Mouse (Mus musculus): ENCODE data around the gene Fam76b.
"Not testable (repeated sequence)": the region's sequence is repeated elsewhere in the genome, so short reads cannot be mapped to it uniquely, and the experiment has no call there.

Fam76b gene

DNA sequence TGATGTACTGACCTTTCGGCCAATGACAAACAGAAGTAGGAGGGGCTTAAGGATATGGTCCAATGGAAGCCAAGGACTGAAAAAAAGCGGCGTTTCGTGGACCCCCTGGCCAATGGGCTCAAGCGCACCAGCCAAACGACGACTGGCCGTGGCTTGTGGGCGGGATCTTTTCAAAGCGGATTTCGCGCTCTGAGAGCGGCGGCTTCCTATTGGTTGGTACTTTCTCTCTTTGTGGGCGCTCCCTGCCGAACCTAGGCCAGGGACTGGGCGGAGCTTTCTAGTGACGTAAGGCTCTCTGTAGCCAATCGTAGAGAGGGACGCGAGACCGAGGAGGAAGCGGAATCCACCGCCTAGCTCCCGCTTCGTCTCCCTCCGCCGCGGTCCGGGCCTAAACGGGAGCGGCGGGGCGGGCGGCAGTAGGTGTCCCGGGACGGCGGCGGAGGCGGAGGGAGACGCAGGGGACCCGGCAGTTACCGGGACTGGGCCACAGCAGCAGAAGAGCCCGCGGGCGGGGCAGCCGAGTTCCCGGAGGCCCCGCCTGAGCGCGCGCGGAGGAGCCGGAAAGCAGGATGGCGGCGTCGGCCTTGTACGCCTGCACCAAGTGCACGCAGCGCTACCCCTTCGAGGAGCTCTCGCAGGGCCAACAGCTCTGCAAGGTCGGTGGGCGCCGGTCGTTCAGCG, at the start of gene Fam76b:
Fam76b (plus strand) TSS at position 311 of the 681 bp plus-strand sequence.
- peak; percentile 100 for DNase-seq

GRCm38 (mm10) chr9:13781985-13782384, 45.5 kb upstream of the Fam76b start:
- DNase-seq, result no peak

GRCm38 (mm10) chr9:13790864-13791263, 36.7 kb upstream of the Fam76b start:
- DNase-seq, result not testable (repeated sequence)

DNA sequence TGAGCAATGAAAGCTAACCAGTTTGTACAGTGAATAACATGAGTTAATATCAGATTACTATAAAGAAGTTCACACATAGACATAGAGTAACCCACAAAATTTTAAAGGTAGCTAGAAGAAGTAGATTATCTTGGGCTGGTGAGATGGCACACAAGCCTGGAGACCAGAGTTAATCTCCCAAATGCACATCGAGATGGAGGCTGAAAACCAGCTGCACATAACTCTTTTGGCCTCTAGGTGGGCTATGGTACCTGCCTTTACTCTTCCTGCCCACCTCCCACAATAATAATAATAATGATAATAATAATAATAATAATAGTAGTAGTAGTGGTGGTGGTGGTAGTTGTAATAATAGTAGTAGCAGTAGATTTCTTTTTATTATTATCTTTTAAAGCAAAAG, 33.2 kb upstream of the Fam76b start:
- DNase-seq, result no peak

DNA sequence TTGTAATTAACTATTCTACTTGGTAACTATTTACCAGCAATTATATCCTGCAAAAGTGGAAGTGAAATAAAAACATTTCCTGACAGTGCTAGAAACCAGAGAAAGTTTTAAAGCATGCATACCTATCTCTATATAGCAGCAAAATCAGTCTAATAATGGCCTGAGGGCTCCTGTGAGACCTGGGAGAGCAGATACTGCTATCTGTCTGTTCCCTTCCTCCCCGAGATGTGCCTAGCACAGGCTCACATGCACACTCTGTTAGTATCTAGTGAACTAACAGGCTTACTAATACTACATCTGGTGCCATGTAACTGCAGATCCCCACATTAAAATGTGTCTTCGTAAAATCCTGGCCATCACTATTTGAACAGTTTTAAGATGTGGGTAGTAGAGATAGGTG, 32.8 kb upstream of the Fam76b start:
- DNase-seq, result no peak

- DNase-seq, result no peak
These were observed 23.0 kb upstream of the Fam76b start for GRCm38 (mm10) chr9:13804480-13804879.

DNA sequence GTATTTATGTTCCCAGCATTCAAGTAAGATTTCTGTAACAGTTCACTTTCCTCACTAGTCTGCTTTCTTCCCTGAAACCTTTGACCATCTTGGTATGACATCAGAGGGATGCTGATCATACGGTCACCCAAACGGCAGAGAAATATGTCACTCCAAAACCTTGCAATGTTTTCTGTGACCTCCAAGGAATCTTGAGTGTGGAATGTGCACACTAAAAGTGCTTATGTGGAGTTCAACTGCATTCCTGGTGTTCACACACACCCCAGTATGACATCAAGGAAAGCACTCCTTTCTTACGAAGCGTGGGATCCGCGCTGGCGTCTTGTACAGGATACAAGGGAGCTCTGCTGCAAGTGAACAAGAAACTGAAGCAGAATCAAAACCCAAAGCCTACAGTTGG, 20.7 kb upstream of the Fam76b start:
- no peak for DNase-seq

DNA sequence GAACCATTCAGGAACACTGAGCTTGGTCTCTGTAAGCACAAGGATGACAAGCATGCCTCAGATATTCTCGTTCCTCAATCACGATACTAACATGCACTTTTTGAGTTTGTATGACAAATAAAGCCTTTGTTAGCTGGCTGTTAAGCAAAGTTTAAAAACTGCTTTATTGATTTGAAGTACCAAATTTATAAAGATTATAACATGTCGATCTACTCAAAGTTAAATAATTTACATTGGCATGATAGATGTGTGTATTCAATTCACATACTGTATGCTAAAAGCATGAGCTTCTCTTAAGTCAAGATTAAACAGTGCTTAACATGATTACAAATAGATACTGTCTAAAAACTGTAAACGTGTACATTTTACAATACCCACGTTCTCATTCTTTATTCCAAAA, 19.9 kb upstream of the Fam76b start:
- no peak for DNase-seq

- DNase-seq, result no peak
These were observed 17.6 kb upstream of the Fam76b start for GRCm38 (mm10) chr9:13809937-13810336.

DNA sequence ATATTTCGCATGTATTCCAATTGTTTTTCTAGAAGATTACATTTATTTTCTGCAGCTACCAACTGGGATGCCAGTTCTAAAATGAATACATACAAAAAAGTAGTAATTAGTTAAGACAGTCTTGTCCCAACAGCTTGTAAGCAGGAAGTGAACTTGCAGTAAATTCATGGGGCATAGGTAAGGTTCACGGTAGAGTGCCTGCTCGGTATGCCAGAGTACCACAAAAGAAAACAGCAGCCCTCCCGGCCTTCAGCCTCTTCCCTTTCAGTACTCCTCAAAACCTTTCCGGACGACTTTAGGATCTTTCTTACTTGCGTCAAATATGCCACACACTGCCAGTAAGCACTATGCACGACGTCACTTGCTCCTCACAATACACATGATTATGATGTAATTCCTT, 9.1 kb upstream of the Fam76b start:
- peak; percentile 25 for DNase-seq

GRCm38 (mm10) chr9:13820774-13821173, 6.7 kb upstream of the Fam76b start:
- DNase-seq, result no peak

DNA sequence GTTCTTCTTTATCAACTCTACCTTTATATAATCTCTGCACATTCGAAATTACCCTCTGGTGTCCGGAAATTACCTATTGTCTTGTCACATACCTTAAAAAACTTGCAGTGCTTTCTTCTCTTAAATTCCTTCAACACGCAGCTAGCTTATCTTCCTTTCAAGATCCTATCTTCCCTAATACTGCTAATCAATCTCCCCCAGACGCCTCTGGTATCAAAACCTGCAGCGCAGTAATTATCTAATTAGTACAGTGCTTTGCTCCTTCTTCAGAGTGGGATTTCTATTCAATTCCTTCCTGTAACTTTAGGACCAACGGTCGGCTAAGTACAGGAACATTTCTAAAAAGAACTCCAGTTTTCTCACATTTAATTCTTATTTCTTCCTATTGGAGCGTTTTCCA, 1.6 kb upstream of the Fam76b start:
- DNase-seq, result no peak

- DNase-seq, result peak; percentile 82
These were observed 1.1 kb upstream of the Fam76b start for GRCm38 (mm10) chr9:13826391-13826805.

DNA sequence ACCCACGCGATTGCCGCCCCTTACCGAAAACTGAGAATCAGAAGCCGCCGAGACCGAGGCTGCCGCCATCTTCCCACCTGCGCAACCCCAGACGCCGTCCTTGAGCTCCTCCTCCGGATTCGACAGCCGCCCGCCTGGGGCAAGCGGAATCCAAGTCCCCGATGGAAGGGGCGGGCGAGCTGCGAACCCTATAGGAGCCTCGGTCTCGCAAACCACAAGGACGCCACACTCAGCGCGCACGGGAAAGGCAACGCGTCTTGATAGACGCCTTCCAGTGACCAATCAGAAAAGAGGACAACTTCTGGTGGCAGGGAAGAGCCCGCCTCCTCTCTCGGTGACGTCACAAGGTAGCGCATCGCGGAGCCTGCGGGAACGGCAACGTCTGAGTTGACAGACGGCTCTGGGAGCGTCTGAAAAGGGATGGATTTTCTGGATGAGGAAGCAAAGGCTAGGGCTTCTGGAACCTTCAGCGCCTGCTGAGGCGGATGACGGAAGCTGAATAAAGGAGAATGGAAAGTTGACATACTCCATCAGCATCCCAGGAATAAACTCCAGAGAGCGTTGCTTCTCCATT, 597 bp upstream of the Fam76b start, which contains the start of gene Cep57:
Cep57 (minus strand) TSS at position 276 of the 574 bp plus-strand sequence.
- peak; percentile 97 for DNase-seq

DNA sequence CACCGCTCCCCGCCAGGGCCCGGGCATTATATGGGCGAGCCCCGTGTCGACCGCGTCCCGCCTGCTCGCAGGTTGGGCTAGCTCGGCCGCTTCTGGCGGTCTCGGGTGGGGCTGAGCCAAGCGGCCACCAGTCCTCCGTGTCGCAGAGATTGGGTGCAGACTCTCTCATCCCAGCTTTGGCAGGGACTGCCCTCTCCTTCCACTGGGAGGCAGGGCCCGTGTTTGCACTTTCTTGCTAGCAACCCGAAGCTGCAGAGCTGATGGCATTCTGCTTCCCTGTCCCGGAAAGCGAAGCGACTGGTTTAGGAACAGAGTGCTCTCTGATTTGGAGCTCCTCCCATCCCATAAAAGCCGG, 548 bp downstream of the Fam76b start:
- DNase-seq, result no peak

- no peak for DNase-seq
These were observed 7.7 kb downstream of the Fam76b start for GRCm38 (mm10) chr9:13835256-13835655.

- no peak for DNase-seq
These were observed 9.2 kb downstream of the Fam76b start for GRCm38 (mm10) chr9:13836726-13837125.

- no peak for DNase-seq
These were observed 20.1 kb downstream of the Fam76b start for GRCm38 (mm10) chr9:13847591-13847990.

DNA sequence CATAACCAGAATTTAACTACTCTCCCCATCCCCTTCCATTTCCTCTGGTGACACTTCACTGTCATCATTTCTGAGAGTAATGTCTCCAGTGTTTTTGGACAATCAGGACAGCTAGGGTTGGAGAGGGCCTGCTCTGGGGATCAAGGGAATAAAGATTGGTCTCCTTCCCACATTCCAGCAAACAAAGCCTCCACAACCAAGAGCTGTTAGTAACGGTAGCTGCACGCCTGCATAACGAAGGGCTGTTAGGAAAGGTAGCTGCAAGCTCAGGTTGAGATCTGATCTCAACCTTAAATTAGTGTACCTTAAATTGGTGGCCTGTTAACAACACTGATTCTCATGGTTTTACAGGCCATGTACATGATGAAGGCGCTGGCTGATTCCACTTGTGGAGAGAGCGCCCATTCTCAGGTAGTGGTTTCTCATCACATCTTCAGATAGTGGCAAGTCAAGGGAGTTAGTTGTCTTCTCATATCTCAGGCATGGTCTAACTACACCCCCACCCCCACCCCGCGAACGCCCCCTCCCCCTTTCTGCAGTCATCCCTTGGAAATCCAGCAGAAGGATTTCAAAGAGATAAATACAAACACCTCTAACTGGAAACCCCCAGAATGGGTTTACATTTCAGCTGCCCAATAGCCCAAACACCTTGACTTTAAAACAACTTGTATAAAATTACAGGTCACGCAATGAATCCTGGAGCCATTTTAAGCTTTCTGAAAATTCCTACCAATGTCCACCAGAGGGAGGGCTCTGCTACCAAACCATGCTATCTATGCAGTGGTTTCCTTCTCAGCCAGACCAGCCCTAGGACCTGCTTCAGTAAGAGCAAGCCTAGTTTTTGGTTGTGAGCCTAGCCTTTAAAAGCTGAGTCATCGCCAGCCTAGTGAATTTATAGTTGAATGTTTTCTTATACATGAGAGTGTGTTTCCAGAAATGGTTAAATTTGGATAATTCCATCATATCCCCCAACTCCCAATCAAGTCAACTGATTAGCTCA, 21.3 kb downstream of the Fam76b start:
- DNase-seq, result peak; percentile 46

DNA sequence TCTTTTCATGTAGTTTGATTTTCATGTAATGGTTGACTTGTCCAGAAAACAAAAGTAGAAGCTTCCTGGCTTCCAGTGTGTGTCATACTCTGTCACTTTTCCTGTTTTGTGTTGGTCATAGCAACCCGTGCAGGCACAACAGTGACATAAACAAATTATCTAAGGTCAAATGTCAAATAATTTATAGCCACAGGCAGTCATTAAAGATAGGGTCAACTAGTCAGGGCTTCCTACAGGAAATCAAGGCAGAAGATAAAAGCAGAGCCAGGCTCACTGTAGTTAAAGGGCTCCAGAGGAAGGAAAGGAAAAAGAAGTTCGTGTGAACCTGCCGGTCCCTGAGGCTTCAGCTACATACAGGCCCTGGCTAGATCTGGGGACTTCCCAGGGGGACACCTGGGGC, 26.4 kb downstream of the Fam76b start:
- peak; percentile 12 for DNase-seq

DNA sequence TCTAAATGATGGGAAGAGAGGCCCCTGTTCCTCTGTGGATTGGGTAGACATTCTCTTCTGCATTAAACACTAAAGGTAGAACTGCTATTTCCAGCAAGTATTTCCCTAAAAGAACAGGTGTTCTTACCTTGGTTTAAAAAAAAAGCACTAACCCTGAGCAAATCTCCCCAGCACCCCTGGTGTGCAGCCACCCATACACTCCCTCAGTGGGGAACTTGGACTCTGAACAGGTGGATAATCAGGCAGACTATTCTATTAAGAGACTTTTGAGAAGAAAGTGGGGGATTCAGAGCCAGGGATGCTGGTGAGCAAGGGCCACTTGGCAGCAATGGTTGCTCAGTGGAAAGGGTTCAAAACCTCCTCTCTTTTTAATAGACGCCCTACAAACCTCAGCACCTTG, 28.7 kb downstream of the Fam76b start:
- peak; percentile 8 for DNase-seq

- DNase-seq, result no peak
These were observed 29.3 kb downstream of the Fam76b start for GRCm38 (mm10) chr9:13856777-13857176.

DNA sequence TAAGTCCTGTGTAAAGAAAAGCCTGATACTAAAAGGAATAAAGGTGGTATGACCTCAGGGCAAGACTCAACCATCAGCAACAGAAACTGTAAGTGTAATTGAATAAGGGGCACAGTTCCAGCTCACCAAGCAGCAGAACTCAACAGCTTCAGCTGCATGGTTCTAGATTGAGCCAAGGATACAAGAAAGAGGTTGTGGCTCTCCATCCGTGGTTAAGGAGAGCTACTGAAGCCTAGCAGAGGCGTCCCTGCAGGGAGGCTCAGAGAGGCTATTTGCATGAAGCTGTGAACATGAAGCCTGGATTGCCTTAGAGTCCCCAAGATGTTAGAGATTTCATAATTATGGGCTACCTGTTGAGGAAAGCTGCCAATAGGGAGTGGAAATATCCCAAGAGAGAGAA, 40.1 kb downstream of the Fam76b start:
- no peak for DNase-seq

DNA sequence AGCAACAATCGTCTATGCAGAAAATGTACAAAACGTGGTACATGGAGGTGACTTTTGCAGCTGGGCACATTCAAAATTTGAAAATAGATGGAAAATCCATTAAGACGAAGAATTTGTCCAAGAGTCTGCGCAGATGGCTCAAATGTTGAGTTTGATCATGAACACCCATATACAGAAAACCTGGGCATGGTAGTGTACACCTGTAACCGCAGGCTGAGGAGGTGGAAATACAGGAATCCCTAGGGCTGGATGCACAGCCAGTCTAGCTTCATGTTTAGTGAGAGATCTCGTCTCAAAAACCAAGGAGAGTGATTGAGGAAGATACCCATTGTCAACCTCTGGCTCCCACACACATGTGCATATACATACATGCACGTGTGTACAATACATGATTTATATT, 44.1 kb downstream of the Fam76b start:
- no peak for DNase-seq

Measured in kidney, postnatal 14 days (tissue).